Comparison of ENCODE assay signal across 12 mouse cellular contexts in the genomic region with DNA sequence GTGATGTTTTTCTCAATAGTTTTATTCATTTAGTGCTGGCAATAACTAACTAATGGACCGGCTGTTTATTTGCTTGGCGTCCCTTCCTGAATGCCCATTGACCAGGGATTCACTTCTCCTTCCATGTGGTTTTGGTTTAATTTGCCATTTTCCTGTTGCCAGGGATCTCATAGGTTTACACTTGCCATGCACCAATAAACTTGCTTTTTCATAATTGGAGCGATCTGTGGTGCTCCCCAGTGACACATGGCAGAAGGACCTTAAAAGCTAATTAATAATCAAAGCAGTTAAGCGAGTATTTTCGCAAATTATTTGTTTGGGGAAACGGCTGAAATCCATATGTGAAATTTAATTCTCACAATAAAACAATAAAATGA.
DNase-seq lines count a peak whose midpoint lies in the region; ATAC-seq and TF ChIP-seq lines count a peak whose summit lies in the region.
"Had no signal": no experiment of that assay in that cellular context is flagged by ENCODE, and none has a peak within 500 bp of the region (broad histone marks: within the 10 kb centered on the region; RNA-seq: fewer than 3 reads in every experiment).

No protein-coding gene starts in this region.

- no peaks in the 10 kb centered on the region for H3K4me1 ChIP-seq in embryonic facial prominence, embryonic 14.5 days (ENCODE audit: control insufficient read depth, insufficient read depth, low read length)
- H3K4me1 ChIP-seq in embryonic facial prominence, embryonic 10.5 days, result no peaks in the 10 kb centered on the region
- H3K4me1 ChIP-seq in lung, embryonic 14.5 days (ENCODE audit: insufficient read depth), result no peaks in the 10 kb centered on the region
- H3K4me1 ChIP-seq in intestine, embryonic 15.5 days (replicated peaks), result no peaks in the 10 kb centered on the region; the same call in 1 of the 2 replicates
- peaks cover 4% of the 10 kb centered on the region; the same call in 1 of the 2 replicates for H3K4me1 ChIP-seq in neural tube, embryonic 14.5 days (ENCODE audit: control insufficient read depth, insufficient read depth, low read length)

- no peaks in the 10 kb centered on the region for H3K27me3 ChIP-seq in embryonic facial prominence, embryonic 14.5 days (replicated peaks; ENCODE audit: control insufficient read depth, insufficient read depth, low read length)
- H3K27me3 ChIP-seq in embryonic facial prominence, embryonic 10.5 days (replicated peaks; ENCODE audit: low read depth, poor library complexity, severe bottlenecking), result no peaks in the 10 kb centered on the region
- H3K27me3 ChIP-seq in lung, embryonic 14.5 days (ENCODE audit: insufficient read depth, low read length), result no peaks in the 10 kb centered on the region
- H3K27me3 ChIP-seq in intestine, embryonic 15.5 days (replicated peaks), result no peaks in the 10 kb centered on the region
- H3K27me3 ChIP-seq in neural tube, embryonic 14.5 days (ENCODE audit: control insufficient read depth, insufficient read depth, low read length), result no peaks in the 10 kb centered on the region

- no peaks in the 10 kb centered on the region for H3K36me3 ChIP-seq in embryonic facial prominence, embryonic 14.5 days (ENCODE audit: control insufficient read depth, insufficient read depth, low read length)
- no peaks in the 10 kb centered on the region for H3K36me3 ChIP-seq in embryonic facial prominence, embryonic 10.5 days (replicated peaks)
- no peaks in the 10 kb centered on the region for H3K36me3 ChIP-seq in lung, embryonic 14.5 days (ENCODE audit: insufficient read depth)
- no peaks in the 10 kb centered on the region for H3K36me3 ChIP-seq in intestine, embryonic 15.5 days
- H3K36me3 ChIP-seq in neural tube, embryonic 14.5 days (ENCODE audit: control insufficient read depth, insufficient read depth, low read length), result no peaks in the 10 kb centered on the region

- H3K9me3 ChIP-seq in embryonic facial prominence, embryonic 14.5 days (ENCODE audit: control insufficient read depth, low read length), result no peaks in the 10 kb centered on the region
- H3K9me3 ChIP-seq in embryonic facial prominence, embryonic 10.5 days, result no peaks in the 10 kb centered on the region
- no peaks in the 10 kb centered on the region for H3K9me3 ChIP-seq in lung, embryonic 14.5 days (ENCODE audit: low read depth, low read length)
- H3K9me3 ChIP-seq in intestine, embryonic 15.5 days, result no peaks in the 10 kb centered on the region
- no peaks in the 10 kb centered on the region for H3K9me3 ChIP-seq in neural tube, embryonic 14.5 days (ENCODE audit: control insufficient read depth, low read length)

- no peak for TF ChIP-seq CTCF in lung, embryonic 14.5 days (IDR thresholded peaks at IDR 0.05; ENCODE audit: low read depth)

- H3K4me2 ChIP-seq in embryonic facial prominence, embryonic 14.5 days (ENCODE audit: low read depth, low read length), result peak overlapping the region; percentile 24; the same call in 1 of the 2 replicates
- H3K4me2 ChIP-seq in lung, embryonic 14.5 days, result peak overlapping the region; percentile 42
- H3K4me2 ChIP-seq in intestine, embryonic 15.5 days (replicated peaks), result peak overlapping the region; percentile 47
- peak overlapping the region; percentile 48 for H3K4me2 ChIP-seq in neural tube, embryonic 14.5 days (ENCODE audit: low read depth, low read length)

- no peak overlapping the region for H3K27ac ChIP-seq in embryonic facial prominence, embryonic 14.5 days (replicated peaks; ENCODE audit: low read depth, low read length)
- H3K27ac ChIP-seq in embryonic facial prominence, embryonic 10.5 days (replicated peaks), result no peak overlapping the region
- no peak overlapping the region for H3K27ac ChIP-seq in lung, embryonic 14.5 days (ENCODE audit: low read depth)
- no peak overlapping the region for H3K27ac ChIP-seq in intestine, embryonic 15.5 days
- H3K27ac ChIP-seq in neural tube, embryonic 14.5 days (ENCODE audit: low read depth, low read length), result peak overlapping the region; percentile 35; the same call in 1 of the 2 replicates

- H3K4me3 ChIP-seq in embryonic facial prominence, embryonic 14.5 days (ENCODE audit: low read depth, low read length), result no peak overlapping the region
- H3K4me3 ChIP-seq in embryonic facial prominence, embryonic 10.5 days, result no peak overlapping the region
- H3K4me3 ChIP-seq in lung, embryonic 14.5 days (ENCODE audit: low read depth, low read length), result no peak overlapping the region; the same call in 1 of the 2 replicates
- H3K4me3 ChIP-seq in intestine, embryonic 15.5 days (replicated peaks), result no peak overlapping the region; the same call in 1 of the 2 replicates
- H3K4me3 ChIP-seq in neural tube, embryonic 14.5 days (ENCODE audit: low read depth, low read length), result peak overlapping the region; percentile 26
- H3K4me3 ChIP-seq: myocyte had no signal

- WGBS in embryonic facial prominence, embryonic 14.5 days, result 70% methylated on average over 6 of the region's 6 CpGs
- 87% methylated on average over 6 of the region's 6 CpGs for WGBS in embryonic facial prominence, embryonic 10.5 days
- 75% methylated on average over 6 of the region's 6 CpGs for WGBS in lung, embryonic 14.5 days
- 46% methylated on average over 6 of the region's 6 CpGs for WGBS in intestine, embryonic 15.5 days
- WGBS in neural tube, embryonic 14.5 days, result 26% methylated on average over 6 of the region's 6 CpGs

- ATAC-seq in embryonic facial prominence, embryonic 14.5 days (ENCODE audit: low read depth), result no peak
- ATAC-seq in lung, embryonic 14.5 days (ENCODE audit: insufficient read depth), result no peak
- 0 out of 2 replicates have a peak, but pooled peaks have one; percentile 20 for ATAC-seq in intestine, embryonic 15.5 days
- peak; percentile 77 for ATAC-seq in neural tube, embryonic 14.5 days (ENCODE audit: low read depth)
- ATAC-seq in erythroblast, adult 5-6 weeks (replicated peaks; ENCODE audit: low FRiP score, poor library complexity, severe bottlenecking), result no peak

- DNase-seq in embryonic facial prominence, embryonic 14.5 days (ENCODE audit: low spot score), result no peak
- no peak for DNase-seq in embryonic facial prominence, embryonic 10.5 days (ENCODE audit: low spot score)
- DNase-seq in lung, embryonic 14.5 days, result no peak
- DNase-seq in lung, adult 18-20 months, result no peak
- DNase-seq in cerebellum, adult 18-20 months, result no peak
- DNase-seq: adrenal gland, adult 8-10 months; kidney, adult 2 months; thymus, adult 18-20 months had no signal

- H3K9ac ChIP-seq in embryonic facial prominence, embryonic 14.5 days (ENCODE audit: low read depth, low read length), result no peak overlapping the region
- H3K9ac ChIP-seq in lung, embryonic 14.5 days, result no peak overlapping the region
- no peak overlapping the region for H3K9ac ChIP-seq in intestine, embryonic 15.5 days
- peak overlapping the region; percentile 32; the same call in 1 of the 2 replicates for H3K9ac ChIP-seq in neural tube, embryonic 14.5 days (replicated peaks; ENCODE audit: low read depth, low read length)

Comparison
In these comparisons a context has a peak if more than half of its experiments do, and no peak if none do; other contexts are left out.
1. ATAC-seq: peak in intestine, embryonic 15.5 days (single experiment) and neural tube, embryonic 14.5 days (single experiment); none in embryonic facial prominence, embryonic 14.5 days (single experiment), lung, embryonic 14.5 days (single experiment) and erythroblast, adult 5-6 weeks (single experiment).
2. Peak in every context shown above with its lines, with median percentiles within 50 percentile points of each other: H3K4me2 ChIP-seq.